Mouse (Mus musculus) MEL-GATA-1-ER (cell line): ENCODE data around the gene Tulp3.
"Not testable (repeated sequence)": the region's sequence is repeated elsewhere in the genome, so short reads cannot be mapped to it uniquely, and the experiment has no call there.

ENCODE experiments used
- DNase-seq: peaks from one replicate; pipeline ENCODE4 v3.0.0-alpha.2; 2012; ENCODE audit warnings: low read depth; ENCODE audit errors: extremely low read depth

The Tulp3 gene

DNA sequence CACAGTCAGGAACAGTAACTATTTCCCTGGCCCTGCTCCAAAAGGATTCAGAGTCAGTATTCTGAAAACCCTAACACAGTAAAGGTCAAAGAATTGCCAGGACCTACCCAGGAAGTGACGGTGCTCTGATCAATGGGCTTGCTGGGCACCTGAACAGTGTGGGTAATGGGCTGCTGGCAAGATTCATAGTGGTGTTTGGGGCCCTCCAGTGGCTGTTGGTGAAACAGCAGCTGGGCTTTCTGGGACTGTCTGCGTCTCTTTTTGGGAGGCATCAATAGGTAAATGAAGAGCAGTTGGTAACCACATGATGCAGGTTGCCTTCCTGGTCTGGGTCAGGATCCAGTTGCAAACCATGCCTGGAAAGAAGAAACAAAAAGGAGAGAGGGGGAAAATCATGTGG is 3.3 kb upstream of the Tulp3 start:
- DNase-seq = no peak

DNA sequence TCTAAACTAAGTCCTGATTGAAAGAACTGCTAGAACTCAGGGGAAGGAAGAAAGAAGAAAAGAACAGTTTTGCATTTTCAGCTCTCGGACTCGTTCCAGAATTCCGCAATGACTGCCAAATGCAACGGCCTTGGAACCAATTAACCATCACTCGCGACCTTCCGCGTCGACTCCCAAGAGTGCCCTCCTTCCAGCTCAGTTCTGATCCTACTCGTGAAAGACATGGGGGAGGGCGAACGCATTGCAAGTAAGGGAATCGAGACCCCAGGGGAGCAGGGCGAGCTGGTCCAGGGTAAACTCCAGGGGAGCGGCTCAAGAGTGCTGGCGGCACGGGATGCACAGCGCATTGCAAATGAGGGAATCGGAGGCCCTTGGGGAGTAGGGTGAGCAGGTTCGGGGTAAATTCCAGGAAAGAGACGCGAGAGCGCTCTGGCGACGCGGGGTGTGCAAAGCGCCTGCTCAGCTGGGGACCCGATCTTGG is 410 bp downstream of the Tulp3 start:
- DNase-seq = peak; percentile 26

DNA sequence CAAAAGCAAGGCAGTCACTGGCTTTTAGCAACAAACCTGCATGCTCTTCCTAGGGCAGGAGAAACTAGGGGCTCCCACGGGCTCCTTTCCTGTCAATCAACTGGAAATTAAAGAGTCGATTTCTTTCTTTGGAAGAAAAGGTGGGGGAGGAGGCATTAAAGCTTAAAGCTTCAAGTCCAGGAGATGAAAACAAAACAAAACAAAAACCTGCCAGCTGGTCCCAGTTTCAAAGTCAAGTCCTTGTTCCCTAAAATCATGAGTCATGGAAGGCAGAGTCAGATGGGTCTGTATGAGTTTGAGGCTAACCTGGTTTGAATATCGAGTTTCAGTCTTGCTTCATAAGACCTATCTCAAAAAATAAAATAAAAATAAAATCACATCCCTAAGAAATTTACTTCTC is 1.5 kb downstream of the Tulp3 start:
- no peak for DNase-seq

DNA sequence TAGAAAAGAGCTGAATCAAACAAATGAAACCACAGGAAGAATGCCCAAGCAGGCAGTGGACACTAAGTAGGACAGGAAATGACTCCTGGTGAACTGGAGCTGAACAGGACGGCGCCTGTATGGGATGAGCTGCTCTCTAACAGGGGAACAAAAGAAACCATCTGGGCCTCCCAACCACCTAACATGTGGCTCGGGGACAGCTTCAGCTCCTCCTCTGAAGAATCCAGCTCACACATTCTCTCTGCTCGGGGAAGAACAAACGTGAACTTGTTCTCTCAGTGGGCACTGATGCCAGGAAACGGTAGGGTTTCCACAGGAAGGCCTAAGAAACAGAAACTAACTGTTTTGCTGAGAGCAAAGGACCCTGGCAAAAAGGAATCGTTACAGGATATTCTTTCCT is 5.9 kb downstream of the Tulp3 start:
- no peak for DNase-seq

DNA sequence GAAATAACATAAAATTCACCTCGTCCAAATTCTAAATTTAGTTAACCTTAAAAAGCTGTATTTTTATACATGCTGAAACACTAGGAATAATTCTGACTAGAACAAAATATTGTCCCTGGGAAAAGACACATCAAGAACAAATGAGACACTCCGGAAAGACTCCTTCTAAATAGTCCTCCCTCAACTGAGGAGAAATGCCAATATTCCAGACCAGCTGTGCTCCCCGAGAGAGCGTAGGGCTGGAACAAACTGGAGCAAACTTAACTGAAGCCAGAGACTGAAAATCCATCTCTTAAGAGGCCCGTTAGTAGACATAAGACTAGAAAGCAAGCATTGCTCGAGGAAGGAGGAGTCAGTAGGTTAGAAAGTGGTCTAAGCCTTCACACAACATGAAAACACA is 8.9 kb downstream of the Tulp3 start:
- no peak for DNase-seq

DNA sequence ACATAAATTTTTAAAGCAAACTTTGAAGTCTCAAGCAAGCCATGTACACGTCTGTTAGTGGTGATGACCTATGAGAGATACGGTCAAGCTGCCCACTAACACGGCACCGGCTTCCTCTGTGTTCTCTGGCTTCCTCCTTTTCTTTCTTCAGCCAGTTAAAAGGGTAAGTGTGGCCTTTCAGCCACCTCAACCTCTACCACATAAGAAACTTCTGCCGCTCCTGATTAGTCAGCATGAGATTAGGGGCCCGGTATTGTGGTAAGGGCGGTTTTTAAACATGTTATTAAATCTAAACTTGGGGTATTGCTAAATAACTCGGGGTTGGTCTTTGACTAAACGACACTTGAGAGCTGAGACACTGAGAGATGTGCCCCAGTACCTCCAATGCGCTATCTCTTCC is 10.0 kb downstream of the Tulp3 start:
- DNase-seq = peak; percentile 55

DNA sequence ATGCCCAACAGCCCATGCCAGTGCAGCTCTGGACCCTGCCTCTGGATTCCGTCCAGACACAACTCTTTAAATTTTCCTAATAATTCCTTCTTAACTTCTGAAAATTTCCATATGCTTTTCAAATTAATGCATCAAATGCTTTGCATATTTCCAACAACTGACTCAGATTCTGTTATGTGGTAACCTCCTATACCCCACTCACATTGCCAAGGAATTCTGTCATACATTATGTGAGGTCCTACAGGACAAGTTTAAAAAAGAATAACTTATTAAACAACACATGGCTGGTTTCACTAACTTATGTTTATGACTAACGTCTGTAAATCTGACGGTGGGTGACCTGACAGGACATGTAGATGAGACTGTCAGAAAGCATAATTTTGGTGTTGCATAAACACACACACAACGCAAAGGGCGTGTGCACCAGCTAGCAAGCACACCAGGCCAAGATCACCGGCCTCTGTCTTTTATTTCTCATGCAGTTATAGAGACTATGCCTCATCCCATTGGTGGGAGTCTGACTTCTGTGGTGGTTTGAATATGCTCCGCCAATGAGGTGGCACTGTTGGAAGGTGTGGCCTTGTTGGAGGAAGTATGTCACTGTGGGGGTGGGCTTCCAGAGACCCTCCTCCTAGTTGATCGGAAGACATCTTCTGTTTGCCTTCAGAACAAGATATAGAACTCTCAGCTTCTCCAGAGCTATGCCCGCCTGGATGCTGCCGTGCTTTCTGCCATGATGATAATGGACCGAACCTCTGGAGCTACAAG is 13.5 kb downstream of the Tulp3 start:
- no peak for DNase-seq

DNA sequence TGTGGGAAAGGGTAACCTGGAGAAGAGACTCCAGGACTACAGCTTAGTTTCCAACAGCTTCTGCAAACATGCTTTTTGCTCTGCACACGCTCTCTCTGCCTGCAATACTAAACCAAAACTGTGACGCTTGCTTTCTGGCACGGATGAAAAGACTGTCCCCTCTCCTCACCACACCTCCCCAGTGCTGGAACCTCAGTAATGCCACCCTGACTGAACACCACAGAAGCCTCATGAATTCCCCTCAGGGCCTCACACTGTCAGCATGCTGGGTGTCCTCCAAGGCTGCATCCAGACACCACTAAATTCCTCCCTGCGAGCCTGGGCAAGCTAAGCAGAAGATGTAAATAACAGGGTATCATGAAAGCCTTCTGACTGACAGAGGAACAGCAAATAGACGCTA is 16.8 kb downstream of the Tulp3 start:
- DNase-seq = no peak

DNA sequence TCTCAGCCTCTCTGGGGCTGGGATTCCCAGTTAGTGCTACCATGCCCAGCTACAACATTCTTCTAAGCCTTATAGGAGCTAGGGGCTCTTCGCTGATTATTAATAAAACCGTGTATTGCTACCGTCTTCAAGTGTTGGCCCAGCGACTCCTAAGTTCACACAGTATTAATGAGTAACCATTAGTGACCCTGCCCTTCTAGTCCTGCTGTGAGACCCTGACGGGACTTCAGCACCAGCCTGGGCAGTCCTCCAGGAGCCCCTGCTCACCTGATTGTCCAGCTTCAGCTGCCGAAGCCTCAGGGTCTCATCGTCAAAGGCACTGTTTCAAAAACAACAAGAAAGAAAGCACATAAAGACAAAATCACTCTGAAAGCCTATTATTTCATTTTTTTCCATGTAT is 18.2 kb downstream of the Tulp3 start:
- no peak for DNase-seq

DNA sequence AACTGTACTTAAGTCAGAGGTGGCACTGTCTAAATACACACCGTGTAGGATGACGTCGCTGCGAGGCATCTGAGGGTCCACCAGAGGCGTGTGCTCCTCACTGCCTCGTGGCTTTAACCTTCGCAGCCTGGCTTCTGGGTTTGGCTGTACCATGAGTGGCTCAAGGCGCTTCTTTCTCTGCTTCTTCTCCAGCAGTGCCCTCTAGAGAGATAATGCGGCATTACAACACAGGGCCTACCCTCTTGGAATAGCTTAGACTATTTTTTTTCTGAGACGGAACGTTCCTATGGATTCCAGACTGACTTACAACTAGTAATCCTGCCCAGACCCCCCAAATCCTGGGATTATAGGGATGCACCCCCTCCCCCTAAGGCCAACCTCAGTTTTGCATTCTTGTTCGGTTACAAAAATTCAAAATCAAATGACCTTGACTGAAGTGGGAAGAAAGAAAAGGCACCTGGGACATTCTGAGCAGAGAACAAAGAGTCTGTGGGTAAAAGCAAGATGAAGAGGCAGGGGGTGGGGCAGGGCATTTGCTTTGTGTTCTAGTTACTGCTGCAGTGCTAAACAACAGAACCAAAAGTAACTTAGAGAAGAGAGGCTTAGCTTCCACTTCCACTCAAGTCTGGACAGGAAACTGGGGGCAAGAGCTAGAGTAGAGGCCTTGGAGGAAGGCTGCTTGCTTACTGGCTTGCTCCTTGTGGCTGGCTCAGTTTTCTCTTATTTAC is 21.1 kb downstream of the Tulp3 start:
- peak; percentile 19 for DNase-seq

DNA sequence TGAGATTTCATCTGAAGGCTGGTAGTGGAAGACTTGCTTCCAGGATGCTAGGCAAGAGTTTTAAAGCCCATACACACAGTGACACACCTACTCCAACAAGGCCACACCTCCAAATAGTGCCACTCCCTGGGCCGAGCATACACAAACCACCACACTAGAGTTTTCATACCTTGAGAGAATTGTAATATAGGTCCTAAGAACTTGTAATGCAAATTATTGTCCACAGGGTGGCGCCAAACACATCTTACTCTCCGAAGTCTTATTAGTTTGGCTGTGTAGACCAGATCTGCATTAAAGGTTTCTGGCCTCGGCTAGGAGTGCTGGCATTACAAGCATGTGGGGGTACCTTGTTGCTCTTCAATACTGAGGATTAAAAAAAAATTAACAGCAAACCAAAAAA is 37.3 kb downstream of the Tulp3 start:
- peak; percentile 62 for DNase-seq

DNA sequence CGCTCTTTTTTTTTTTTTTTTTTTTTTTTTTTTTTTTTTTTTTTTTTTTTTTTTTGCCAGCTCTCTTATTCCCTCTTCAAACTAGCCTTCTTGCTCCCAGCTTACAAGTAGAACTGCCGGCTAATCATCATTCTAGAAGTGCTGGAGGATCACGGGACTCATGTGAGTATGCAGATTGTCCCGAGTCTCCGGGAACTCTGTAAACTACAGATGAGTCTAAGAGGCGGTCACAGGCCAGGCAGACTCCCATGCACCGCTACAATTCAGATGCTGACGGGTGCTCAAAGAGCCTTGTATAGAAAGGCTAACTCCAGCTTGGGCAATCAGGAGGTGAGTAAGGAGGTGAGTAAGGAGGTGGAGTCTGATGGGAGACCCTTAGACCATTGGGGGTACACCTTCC is 40.1 kb downstream of the Tulp3 start:
- DNase-seq = no peak

DNA sequence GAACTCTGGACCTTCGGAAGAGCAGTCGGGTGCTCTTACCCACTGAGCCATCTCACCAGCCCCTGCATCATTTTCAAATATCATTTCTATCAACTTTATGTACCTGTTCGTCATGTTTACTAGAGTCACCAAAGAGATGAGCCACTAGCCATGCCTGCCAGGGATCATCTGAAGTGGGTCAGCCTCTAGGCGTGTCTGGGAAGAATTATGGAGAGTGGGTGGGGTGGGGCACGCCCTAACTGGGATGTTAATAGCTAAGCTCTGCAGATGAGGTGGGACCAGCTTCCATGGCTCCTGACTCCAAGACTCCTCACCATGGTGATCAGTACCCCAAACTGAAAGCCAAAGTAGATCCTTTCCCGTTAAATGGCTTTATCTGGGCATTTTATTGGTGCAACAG is 40.9 kb downstream of the Tulp3 start:
- no peak for DNase-seq

DNA sequence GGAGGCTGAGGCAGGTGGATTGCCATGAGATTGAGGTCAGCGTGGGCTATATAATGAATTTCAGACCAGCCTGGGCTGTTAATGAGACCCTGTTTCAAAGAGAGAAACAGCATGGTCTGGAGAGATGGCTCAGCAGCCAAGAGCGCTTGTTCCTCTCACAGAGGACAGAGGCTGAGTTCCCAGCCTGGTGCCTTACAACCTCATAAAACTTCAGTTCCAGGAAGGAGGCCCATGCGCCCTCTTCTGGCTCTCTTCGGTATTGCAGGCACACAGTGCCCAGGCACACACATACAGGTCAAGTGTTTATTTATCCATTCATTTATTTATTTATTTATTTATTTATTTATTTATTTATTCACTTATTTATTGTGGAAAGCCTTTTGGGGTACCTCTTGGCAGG is 47.3 kb downstream of the Tulp3 start:
- peak; percentile 60 for DNase-seq

DNA sequence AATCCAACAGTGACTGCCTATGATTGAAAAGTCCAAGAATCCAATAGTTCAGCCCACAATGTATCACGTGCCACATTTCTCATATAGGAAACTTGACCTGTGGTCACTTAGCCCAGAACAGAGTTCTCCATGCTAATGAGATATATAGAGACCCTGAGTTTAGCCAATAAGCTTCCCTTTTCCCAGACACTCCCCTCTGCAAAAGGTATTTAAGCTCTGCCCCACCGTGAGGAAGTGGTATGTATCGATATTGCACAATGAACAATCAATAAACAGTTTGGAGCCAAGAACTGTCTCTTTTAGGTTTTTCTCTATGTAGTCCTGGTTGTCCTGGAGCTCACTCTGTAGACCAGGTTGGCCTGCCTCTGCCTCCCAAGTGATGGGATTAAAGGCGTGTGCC is 50.9 kb downstream of the Tulp3 start:
- no peak for DNase-seq

DNA sequence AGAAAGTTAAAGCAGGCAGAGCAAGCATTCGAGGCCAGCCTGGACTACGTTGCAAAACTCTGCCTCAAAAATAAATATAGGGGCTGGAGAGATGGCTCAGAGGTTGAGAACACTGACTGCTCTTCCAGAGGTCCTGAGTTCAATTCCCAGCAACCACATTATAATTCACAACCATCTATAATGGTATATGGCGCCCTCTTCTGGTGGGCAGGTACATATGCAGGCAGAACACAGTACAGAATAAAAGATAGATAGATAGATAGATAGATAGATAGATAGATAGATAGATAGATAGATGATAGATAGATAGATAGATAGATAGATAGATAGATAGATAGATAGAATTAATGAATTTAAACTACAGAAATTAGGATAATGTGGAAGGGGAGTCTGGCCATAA is 53.0 kb downstream of the Tulp3 start:
- not testable (repeated sequence) for DNase-seq

DNA sequence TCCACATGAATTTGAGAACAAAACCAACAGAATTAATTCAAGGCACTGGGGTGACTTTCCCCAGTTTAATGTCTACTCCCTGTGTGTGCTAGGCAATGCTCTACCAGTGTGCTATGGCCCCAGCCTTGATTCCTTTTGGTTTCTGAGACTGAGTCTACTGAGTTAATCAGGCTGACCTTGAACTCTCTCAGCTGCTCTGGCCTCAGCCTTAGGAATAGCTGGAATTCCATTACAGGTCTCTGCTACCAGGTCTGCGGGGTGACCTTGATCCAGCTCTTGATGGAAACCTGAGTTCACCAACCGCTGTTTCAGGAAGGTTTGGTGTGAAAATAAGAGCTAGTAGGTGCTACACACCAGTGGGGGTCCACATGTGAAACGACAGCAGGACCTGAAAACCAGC is 53.8 kb downstream of the Tulp3 start:
- no peak for DNase-seq

DNA sequence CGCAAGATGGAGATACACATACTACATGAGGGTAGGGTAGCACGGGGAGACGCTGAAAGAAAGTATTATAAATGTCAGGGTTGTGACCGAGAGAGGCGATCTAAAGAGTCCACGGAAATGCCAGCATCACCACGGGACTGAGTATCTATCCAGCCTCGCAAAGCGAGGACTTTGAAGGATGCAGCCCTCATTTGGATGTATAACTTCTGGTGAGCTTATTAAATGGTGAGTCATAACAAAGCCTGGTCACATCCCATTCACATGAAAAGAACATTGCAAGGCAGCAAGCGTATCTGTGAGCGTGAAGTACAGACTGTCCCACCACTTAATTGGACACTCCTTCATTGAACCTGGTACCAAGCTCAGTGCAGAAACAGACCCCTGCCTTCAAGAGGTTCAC is 54.2 kb downstream of the Tulp3 start:
- no peak for DNase-seq

DNA sequence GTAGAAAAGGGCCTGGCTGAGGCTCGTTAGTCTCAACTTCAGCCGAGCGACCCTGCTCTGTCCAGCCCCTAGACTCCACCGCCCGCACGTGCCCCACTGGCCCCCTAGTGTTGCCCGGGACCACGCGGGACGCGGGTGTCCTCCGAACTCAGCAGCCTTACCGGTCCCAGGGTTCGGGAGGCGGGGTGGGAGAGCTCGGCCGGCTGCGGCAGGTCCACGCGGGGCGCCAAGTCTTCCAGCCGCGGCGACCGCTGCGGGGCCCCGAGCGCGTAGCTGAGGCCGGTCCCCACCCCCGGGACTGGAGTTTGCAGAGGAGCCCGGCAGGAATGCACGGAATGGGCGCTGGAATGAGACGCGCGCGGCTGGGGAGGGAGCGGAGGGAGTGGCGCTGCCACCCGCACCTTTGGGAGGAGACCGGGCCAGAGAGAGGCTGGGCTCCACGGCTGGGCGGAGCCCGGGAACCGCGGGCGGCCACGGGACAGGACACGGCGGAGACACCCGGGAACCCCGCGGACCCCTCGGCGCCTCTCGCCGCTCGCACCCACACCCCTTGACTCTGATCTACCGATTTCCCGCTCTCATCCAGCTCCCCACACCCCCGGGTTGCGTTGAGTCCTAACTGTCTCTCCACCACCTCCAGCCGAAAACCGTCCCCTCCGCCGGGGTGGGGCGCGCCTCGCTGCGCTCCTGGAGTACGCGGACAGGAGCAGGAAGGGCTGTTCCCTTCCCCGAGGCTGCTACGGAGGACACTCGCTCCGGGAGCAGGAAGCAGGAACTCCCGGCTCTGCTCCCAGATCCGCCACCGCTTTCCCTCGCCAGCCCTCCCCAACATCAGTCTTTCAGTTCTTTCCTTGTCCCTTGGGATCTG is 55.3 kb downstream of the Tulp3 start, which contains the start of gene Tead4:
Gene Tead4, minus strand, starts transcription at position 690 of the 868 bp plus-strand sequence.
- DNase-seq = no peak

DNA sequence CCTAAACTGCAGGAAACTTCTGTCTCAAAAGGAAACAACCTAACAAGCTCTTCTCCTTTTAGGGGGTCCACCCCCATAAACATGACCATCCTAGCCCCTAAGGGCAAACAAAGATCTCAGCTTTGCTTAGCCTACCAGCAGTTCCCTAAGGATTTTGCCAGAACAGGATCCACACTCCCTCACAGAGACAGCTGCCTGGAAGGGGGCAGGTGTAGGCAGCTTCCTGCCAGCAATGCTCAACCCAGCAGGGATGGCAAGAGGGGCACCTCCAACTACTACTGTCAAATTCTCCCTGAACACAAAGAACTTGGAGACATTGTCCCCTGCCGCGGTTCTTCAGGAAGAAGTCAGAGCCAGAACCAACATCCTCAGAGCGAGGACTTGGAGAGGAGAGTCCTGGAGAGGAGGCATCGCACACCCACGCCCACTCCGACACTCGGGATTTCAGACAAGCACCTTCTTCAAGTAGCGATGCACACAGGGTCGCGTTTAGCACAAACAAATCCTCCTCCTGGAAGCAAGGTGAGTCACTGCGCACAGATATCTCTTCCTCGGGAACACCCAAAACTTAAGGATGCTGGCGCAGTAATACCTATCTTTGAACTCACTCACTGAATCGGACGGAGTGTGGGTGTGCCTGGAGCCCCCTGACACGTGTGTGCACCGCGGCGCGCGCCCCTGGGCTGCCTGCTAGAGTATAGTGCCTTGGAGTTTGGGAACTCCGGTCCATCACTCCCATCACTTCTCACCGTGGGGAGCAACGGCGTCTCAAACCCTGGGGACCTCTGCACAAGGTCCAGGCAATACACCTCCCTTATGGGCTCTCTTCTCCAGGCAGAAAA is 56.1 kb downstream of the Tulp3 start:
- DNase-seq = no peak

DNA sequence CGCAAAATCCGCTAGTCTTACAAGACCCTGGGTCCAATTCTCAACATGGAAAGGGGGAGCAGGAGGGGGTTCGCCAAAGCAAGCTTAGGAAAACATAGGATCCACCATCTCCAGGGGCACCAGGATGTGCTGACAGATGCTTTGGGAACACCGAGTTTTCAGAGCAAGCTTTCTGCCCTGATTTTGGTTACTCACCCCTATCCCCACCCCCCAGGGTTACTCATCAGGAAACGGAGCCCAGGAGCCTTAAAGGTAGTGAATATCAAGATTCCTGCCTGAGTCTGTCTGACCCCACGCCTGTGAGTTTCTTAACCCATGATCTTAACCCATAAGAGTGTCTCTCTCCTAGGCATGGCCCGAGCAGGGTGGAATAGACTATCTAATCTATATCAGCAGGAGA is 57.4 kb downstream of the Tulp3 start:
- no peak for DNase-seq
